Mouse (Mus musculus) forebrain, postnatal 0 days (tissue): Measurements from ENCODE around the gene Ift88. TPM values are rescaled to one million over a fixed set of nuclear protein-coding genes. Genes with fewer than 3 reads are reported as not detected.
A peak's percentile ranks its signal among the peaks of the same experiment; 100 is the strongest.

Experiments used
- ATAC-seq: fragments of 200-750 bp; cut with Nextera tagmentation; 2 replicates; pipeline ENCODE4 v1.8.0; 2017; ENCODE audit warnings: mild to moderate bottlenecking, moderate library complexity
- DNase-seq: peaks from one replicate; pipeline ENCODE4 v3.0.0-alpha.2; 2015
- H3K27ac ChIP-seq: fragments of 300-500 bp; sonication (generic); 2 replicates; pipeline ENCODE4 v1.5.1; 2014; ENCODE audit warnings: low read depth, mild to moderate bottlenecking, antibody characterized with exemption, low read length, moderate library complexity, mixed read lengths
- H3K27me3 ChIP-seq: fragments of 300-500 bp; sonication (generic); 2 replicates; pipeline ENCODE4 v1.6.1; 2014; ENCODE audit warnings: mild to moderate bottlenecking, low read length, mixed read lengths; ENCODE audit not compliant: insufficient read depth
- H3K36me3 ChIP-seq: fragments of 300-500 bp; sonication (generic); 2 replicates; pipeline ENCODE4 v1.6.1; 2014; ENCODE audit warnings: mild to moderate bottlenecking, moderate library complexity; ENCODE audit not compliant: insufficient read depth
- H3K4me1 ChIP-seq: fragments of 300-500 bp; sonication (generic); 2 replicates; pipeline ENCODE4 v1.6.1; 2014; ENCODE audit warnings: antibody characterized with exemption; ENCODE audit not compliant: insufficient read depth
- H3K4me2 ChIP-seq: fragments of 300-500 bp; sonication (generic); 2 replicates; pipeline ENCODE4 v1.6.1; 2014; ENCODE audit warnings: low read depth, mild to moderate bottlenecking, moderate library complexity
- H3K4me3 ChIP-seq: fragments of 300-500 bp; sonication (generic); 2 replicates; pipeline ENCODE4 v1.5.1; 2014; ENCODE audit warnings: low read depth, low read length, mixed read lengths
- H3K9ac ChIP-seq: fragments of 300-500 bp; sonication (generic); 2 replicates; pipeline ENCODE4 v1.6.1; 2014; ENCODE audit warnings: mild to moderate bottlenecking
- H3K9me3 ChIP-seq: fragments of 300-500 bp; sonication (generic); 2 replicates; pipeline ENCODE4 v1.6.1; 2016; ENCODE audit warnings: low read length
- CTCF ChIP-seq: sonication (generic); IDR thresholded peaks from 2 replicates; pipeline ENCODE4 v1.5.1; 2016; ENCODE audit warnings: antibody characterized with exemption, control low read depth, low read depth
- WGBS: fragments of 180-500 bp; shearing (Covaris S2); extraction: QIAGEN DNeasy Blood & Tissue Kit; methylation state at CpG from one replicate; pipeline ENCODE4 v1.1.7; 2014; 5-methylcytosine and 5-hydroxymethylcytosine counted together
- polyA plus RNA-seq: library from polyadenylated mRNA; unstranded; fragments of >200 nt; fragmentation: Nextera tagmentation; extraction: Ambion mirVana; gene quantifications from 2 replicates; pipeline ENCODE4 v1.2.1, GENCODE M21; 2015
- total RNA-seq: library from RNA; depleted of rRNA; stranded (reverse); fragments of >200 nt; gene quantifications from 2 replicates; pipeline ENCODE4 v1.2.3, GENCODE M21; 2014

Gene Ift88
- total and polyA plus RNA-seq, 2 experiments from 2014 or later, result 14.8 to 15.0 TPM

- Histone ChIP-seq H3K27me3 (no peaks in the 10 kb centered on the region), H3K4me2 (no peak overlapping the region), H3K27ac (no peak overlapping the region), H3K9me3 (no peaks in the 10 kb centered on the region), H3K36me3 (no peaks in the 10 kb centered on the region), H3K4me3 (no peak overlapping the region), H3K9ac (no peak overlapping the region), H3K4me1 (no peaks in the 10 kb centered on the region)
- DNase-seq (no peak), ATAC-seq (no peak)
- TF ChIP-seq CTCF, result no peak
- 80% methylated on average over 4 of the region's 4 CpGs for WGBS
Measured at GRCm38 (mm10) chr14:57391621-57392020, 32.2 kb upstream of the Ift88 start.

- Histone ChIP-seq H3K4me2 (no peak overlapping the region), H3K9me3 (no peaks in the 10 kb centered on the region), H3K4me3 (no peak overlapping the region), H3K36me3 (no peaks in the 10 kb centered on the region), H3K9ac (no peak overlapping the region), H3K27ac (no peak overlapping the region), H3K4me1 (no peaks in the 10 kb centered on the region), H3K27me3 (no peaks in the 10 kb centered on the region)
- 72% methylated on average over 5 of the region's 5 CpGs for WGBS
- no peak for DNase-seq
- TF ChIP-seq CTCF, result no peak
- no peak for ATAC-seq
Measured at GRCm38 (mm10) chr14:57392278-57392677, 31.6 kb upstream of the Ift88 start.

DNA sequence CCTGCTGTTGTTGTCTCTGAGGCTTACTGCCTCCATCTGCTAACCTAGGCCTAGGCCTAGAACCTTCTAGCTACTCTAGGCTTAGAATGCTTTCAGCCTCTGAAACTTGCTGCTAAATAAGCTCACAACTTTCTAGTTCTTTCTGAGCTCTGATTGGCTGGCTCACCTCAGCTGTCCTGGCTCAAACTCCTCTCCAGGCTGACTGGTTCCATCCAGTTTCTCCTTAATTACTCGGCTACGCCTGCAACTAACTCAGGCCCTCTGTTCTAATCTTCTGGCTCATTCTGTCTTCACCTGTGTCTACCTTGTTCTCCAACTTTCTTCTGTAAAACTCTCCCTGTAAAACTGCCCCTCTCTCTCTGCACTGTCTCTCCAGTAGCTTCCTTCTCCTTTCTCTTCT lies 28.4 kb upstream of the Ift88 start:
- H3K27me3 ChIP-seq, result no peaks in the 10 kb centered on the region
- 81% methylated on average over 2 of the region's 2 CpGs for WGBS
- H3K9me3 ChIP-seq, result no peaks in the 10 kb centered on the region
- H3K4me2 ChIP-seq, result no peak overlapping the region
- H3K4me1 ChIP-seq, result no peaks in the 10 kb centered on the region
- DNase-seq (no peak), ATAC-seq (no peak)
- TF ChIP-seq CTCF, result no peak
- H3K4me3 ChIP-seq, result no peak overlapping the region
- no peaks in the 10 kb centered on the region for H3K36me3 ChIP-seq
- no peak overlapping the region for H3K27ac ChIP-seq
- H3K9ac ChIP-seq, result no peak overlapping the region

DNA sequence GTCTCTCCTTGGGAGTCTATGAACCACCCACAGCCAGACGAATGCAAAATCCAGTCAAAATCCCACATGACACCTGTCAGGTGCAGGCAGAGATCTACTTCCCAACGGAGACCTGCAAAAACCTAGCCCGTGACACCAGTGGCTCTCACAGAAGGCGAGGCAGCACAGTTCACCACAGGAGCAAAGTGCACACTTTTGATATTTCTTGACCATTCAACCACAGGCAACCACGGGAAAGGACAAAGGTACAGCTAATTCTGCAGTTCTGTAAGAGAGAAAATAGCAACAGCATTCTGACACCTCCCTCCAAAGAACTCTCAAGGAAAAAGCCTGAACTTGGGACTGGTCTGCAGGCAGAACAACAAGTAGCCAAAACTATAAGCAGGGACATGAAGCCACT lies 26.6 kb upstream of the Ift88 start:
- WGBS, result 87% methylated on average over 5 of the region's 5 CpGs
- H3K4me1 ChIP-seq, result no peaks in the 10 kb centered on the region
- no peak overlapping the region for H3K9ac ChIP-seq
- DNase-seq (no peak), ATAC-seq (no peak)
- H3K4me2 ChIP-seq, result no peak overlapping the region
- TF ChIP-seq CTCF, result no peak
- H3K27ac ChIP-seq, result no peak overlapping the region
- no peaks in the 10 kb centered on the region for H3K27me3 ChIP-seq
- H3K36me3 ChIP-seq, result no peaks in the 10 kb centered on the region
- no peak overlapping the region for H3K4me3 ChIP-seq
- H3K9me3 ChIP-seq, result no peaks in the 10 kb centered on the region

GRCm38 (mm10) chr14:57398065-57398757 lies 25.7 kb upstream of the Ift88 start, which contains the start of gene Cryl1:
Gene Cryl1, minus strand, starts transcription at chr14:57398529.
- Histone ChIP-seq H3K36me3 (no peaks in the 10 kb centered on the region), H3K9me3 (no peaks in the 10 kb centered on the region), H3K27me3 (no peaks in the 10 kb centered on the region), H3K27ac (0 out of 2 replicates have a peak within 1 kb of the TSS, but pooled peaks have one; percentile 21), H3K4me3 (peak within 1 kb of the TSS; percentile 64), H3K4me2 (peak within 1 kb of the TSS; percentile 84), H3K9ac (peak within 1 kb of the TSS; percentile 64), H3K4me1 (no peaks in the 10 kb centered on the region)
- ATAC-seq (peak; percentile 100), DNase-seq (peak; percentile 93)
- no peak for TF ChIP-seq CTCF
- 2% methylated on average over 43 of the region's 43 CpGs for WGBS

- DNase-seq (no peak), ATAC-seq (peak; percentile 23)
- peak overlapping the region; percentile 64 for H3K4me3 ChIP-seq
- H3K9me3 ChIP-seq, result no peaks in the 10 kb centered on the region
- no peaks in the 10 kb centered on the region for H3K36me3 ChIP-seq
- no peaks in the 10 kb centered on the region for H3K27me3 ChIP-seq
- H3K4me2 ChIP-seq, result peak overlapping the region; percentile 84
- TF ChIP-seq CTCF, result no peak
- 11% methylated on average over 13 of the region's 13 CpGs for WGBS
- no peak overlapping the region for H3K27ac ChIP-seq
- H3K9ac ChIP-seq, result peak overlapping the region; percentile 64; the same call in 1 of the 2 replicates
- no peaks in the 10 kb centered on the region for H3K4me1 ChIP-seq
Measured at GRCm38 (mm10) chr14:57398813-57399427, 24.9 kb upstream of the Ift88 start.

- TF ChIP-seq CTCF, result no peak
- no peak overlapping the region for H3K4me3 ChIP-seq
- no peak overlapping the region for H3K9ac ChIP-seq
- ATAC-seq, result no peak
- DNase-seq, result no peak
- H3K4me1 ChIP-seq, result no peaks in the 10 kb centered on the region
- no peaks in the 10 kb centered on the region for H3K9me3 ChIP-seq
- no peaks in the 10 kb centered on the region for H3K27me3 ChIP-seq
- H3K27ac ChIP-seq, result no peak overlapping the region
- H3K4me2 ChIP-seq, result no peak overlapping the region
- H3K36me3 ChIP-seq, result no peaks in the 10 kb centered on the region
Measured at GRCm38 (mm10) chr14:57402815-57403214, 21.0 kb upstream of the Ift88 start.
